Mouse (Mus musculus) embryo, embryonic 9.5 days (tissue): ENCODE results near the gene Skint4.

Experiments
- DNase-seq: peaks from one replicate; pipeline ENCODE4 v3.0.0-alpha.2; 2017; ENCODE audit errors: extremely low spot score

Skint4 gene

DNA sequence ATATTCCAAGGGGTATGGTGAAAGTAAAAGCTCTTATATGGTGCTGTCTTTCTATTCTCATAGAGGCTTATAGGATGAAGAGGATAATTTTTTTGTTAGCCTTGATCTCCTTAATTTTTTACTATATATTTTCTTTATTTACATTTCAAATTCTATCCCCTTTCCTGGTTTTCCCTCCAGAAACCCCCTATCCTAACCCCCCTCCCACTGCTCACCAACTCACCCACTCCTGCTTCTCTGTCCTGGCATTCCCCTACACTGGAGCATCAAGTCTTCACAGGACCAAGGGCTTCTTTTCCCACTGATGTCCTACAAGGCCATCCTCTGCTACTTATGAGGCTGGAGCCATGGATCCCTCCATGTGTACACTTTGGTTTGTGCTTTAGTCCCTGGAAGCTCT, at the start of gene Skint4:
Skint4 (plus strand) TSS at position 301 of the 400 bp plus-strand sequence.
- no peak for DNase-seq
